Mouse (Mus musculus) embryonic facial prominence, embryonic 14.5 days (tissue): ENCODE data around the gene Slc13a4. TPM values are rescaled to one million over a fixed set of nuclear protein-coding genes. Genes with fewer than 3 reads are reported as not detected.
A peak's percentile ranks its signal among the peaks of the same experiment; 100 is the strongest.

Experiments
- ATAC-seq: fragments of 200-750 bp; cut with Nextera tagmentation; 2 replicates; pipeline ENCODE4 v1.8.0; 2017; ENCODE audit warnings: low read depth, moderate number of reproducible peaks, moderate TSS enrichment
- DNase-seq: peaks from one replicate; pipeline ENCODE4 v3.0.0-alpha.2; 2015; ENCODE audit warnings: low spot score
- H3K27ac ChIP-seq: fragments of 300-500 bp; sonication (generic); replicated peaks from 2 replicates; pipeline ENCODE4 v1.5.1; 2014; ENCODE audit warnings: low read depth, mild to moderate bottlenecking, low read length, moderate library complexity
- H3K27me3 ChIP-seq: fragments of 300-500 bp; sonication (generic); replicated peaks from 2 replicates; pipeline ENCODE4 v1.6.1; 2014; ENCODE audit warnings: low read length; ENCODE audit not compliant: control insufficient read depth, insufficient read depth
- H3K36me3 ChIP-seq: fragments of 300-500 bp; sonication (generic); 2 replicates; pipeline ENCODE4 v1.6.1; 2014; ENCODE audit warnings: low read length, mixed read lengths; ENCODE audit not compliant: control insufficient read depth, insufficient read depth
- H3K4me1 ChIP-seq: fragments of 300-500 bp; sonication (generic); 2 replicates; pipeline ENCODE4 v1.6.1; 2014; ENCODE audit warnings: antibody characterized with exemption, low read length; ENCODE audit not compliant: control insufficient read depth, insufficient read depth
- H3K4me2 ChIP-seq: fragments of 300-500 bp; sonication (generic); 2 replicates; pipeline ENCODE4 v1.6.1; 2014; ENCODE audit warnings: low read depth, mild to moderate bottlenecking, low read length, moderate library complexity, mixed read lengths
- H3K4me3 ChIP-seq: fragments of 300-500 bp; sonication (generic); 2 replicates; pipeline ENCODE4 v1.5.1; 2014; ENCODE audit warnings: low read depth, mild to moderate bottlenecking, low read length
- H3K9ac ChIP-seq: fragments of 300-500 bp; sonication (generic); 2 replicates; pipeline ENCODE4 v1.6.1; 2014; ENCODE audit warnings: low read depth, mild to moderate bottlenecking, low read length, moderate library complexity, mixed read lengths
- H3K9me3 ChIP-seq: fragments of 300-500 bp; sonication (generic); 2 replicates; pipeline ENCODE4 v1.6.1; 2016; ENCODE audit warnings: low read length; ENCODE audit not compliant: control insufficient read depth
- WGBS: fragments of 180-500 bp; shearing (Covaris S2); extraction: QIAGEN DNeasy Blood & Tissue Kit; methylation state at CpG from one replicate; pipeline ENCODE4 v1.1.7; 2014; 5-methylcytosine and 5-hydroxymethylcytosine counted together
- polyA plus RNA-seq: library from polyadenylated mRNA; unstranded; fragments of >200 nt; fragmentation: Nextera tagmentation; extraction: Ambion mirVana; gene quantifications from 2 replicates; pipeline ENCODE4 v1.2.1, GENCODE M21; 2014

Slc13a4 gene
- polyA plus RNA-seq, 1 experiment from 2014 or later, result 2.5 TPM

DNA sequence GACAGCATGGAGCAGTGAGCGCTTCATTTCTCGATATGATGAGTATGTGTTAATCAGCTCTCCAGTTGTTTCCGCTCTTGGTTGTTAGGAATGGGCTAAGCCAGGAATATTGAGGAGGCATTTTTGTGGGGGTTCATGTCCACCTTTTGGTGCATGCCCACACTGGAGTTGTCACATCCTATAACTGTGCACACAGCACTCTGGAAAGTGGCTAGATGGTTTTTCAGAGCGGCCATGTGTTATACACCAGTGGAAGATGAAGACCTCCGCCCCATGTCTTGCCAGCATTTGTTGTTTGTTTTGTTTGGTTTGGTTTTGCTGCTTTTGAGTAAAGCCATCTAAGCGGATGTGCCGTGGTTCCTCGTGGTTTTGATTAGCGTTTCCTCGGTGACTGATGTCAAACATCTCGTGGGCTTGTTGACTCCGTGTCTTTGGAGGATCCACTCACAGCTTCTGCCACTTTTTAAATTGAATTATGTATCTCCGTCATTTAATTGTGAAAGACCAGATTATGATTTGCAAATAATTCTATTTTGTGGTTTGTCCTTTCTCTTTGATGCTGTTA lies 50.2 kb downstream of the Slc13a4 start:
- ATAC-seq, result no peak
- no peak for DNase-seq
- no peaks in the 10 kb centered on the region for H3K27me3 ChIP-seq
- H3K36me3 ChIP-seq, result peaks cover 21% of the 10 kb centered on the region; the same call in 1 of the 2 replicates
- H3K9me3 ChIP-seq, result no peaks in the 10 kb centered on the region
- 68% methylated on average over 13 of the region's 13 CpGs for WGBS
- peaks cover 53% of the 10 kb centered on the region for H3K4me1 ChIP-seq
- no peak overlapping the region for H3K9ac ChIP-seq
- no peak overlapping the region for H3K4me3 ChIP-seq
- no peak overlapping the region for H3K27ac ChIP-seq
- H3K4me2 ChIP-seq, result peak overlapping the region; percentile 15; the same call in 1 of the 2 replicates

DNA sequence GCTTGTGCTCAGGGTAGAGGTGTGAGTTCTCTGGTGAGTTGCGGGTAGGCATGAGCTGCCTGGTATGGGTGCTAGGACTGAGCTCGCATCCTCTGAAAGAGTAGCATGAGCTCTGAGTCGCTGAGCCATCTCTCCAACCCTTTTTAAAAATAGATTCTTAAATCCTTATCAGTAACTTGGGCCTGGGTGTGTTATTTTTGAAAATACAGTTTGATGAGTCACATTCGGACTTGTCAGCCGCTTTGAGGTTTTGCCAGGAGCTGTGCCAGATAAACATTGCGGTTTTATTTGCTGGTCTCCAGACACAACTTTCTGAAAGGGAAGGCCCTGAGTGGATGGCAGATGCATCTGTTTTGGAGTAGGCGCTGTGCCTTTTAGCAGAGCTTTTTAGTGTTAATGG lies 51.2 kb downstream of the Slc13a4 start:
- no peak overlapping the region for H3K4me3 ChIP-seq
- H3K4me2 ChIP-seq, result peak overlapping the region; percentile 33
- ATAC-seq (no peak), DNase-seq (peak; percentile 53)
- no peak overlapping the region for H3K27ac ChIP-seq
- WGBS, result 73% methylated on average over 7 of the region's 7 CpGs
- no peak overlapping the region for H3K9ac ChIP-seq
- no peaks in the 10 kb centered on the region for H3K9me3 ChIP-seq
- no peaks in the 10 kb centered on the region for H3K27me3 ChIP-seq
- peaks cover 53% of the 10 kb centered on the region for H3K4me1 ChIP-seq
- H3K36me3 ChIP-seq, result peaks cover 11% of the 10 kb centered on the region; the same call in 1 of the 2 replicates

DNA sequence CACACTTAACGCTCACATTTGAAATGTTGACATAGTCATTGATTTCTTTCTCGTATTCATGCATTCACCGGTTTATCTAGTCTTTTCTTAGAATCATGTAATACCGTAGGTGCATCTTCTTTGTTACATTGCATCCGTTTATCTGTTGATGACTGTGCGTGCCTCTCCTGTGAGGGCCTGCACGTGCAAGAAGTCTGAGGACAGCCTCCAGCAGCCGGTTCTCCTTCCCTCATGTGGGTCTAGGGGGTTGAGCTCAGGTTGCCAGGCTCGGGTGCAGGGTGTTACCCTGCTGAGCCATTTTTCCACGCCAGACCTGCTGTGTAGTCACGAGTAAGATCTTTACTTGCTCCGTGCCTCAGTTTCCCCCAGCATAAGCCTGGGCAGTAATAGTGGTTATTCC lies 52.9 kb downstream of the Slc13a4 start:
- Histone ChIP-seq H3K36me3 (no peaks in the 10 kb centered on the region), H3K9me3 (no peaks in the 10 kb centered on the region), H3K27ac (peak overlapping the region; percentile 3; the same call in 1 of the 2 replicates), H3K27me3 (no peaks in the 10 kb centered on the region), H3K9ac (peak overlapping the region; percentile 91; the same call in 1 of the 2 replicates), H3K4me1 (peaks cover 53% of the 10 kb centered on the region), H3K4me3 (peak overlapping the region; percentile 87), H3K4me2 (peak overlapping the region; percentile 75)
- 59% methylated on average over 12 of the region's 12 CpGs for WGBS
- ATAC-seq (no peak), DNase-seq (no peak)

DNA sequence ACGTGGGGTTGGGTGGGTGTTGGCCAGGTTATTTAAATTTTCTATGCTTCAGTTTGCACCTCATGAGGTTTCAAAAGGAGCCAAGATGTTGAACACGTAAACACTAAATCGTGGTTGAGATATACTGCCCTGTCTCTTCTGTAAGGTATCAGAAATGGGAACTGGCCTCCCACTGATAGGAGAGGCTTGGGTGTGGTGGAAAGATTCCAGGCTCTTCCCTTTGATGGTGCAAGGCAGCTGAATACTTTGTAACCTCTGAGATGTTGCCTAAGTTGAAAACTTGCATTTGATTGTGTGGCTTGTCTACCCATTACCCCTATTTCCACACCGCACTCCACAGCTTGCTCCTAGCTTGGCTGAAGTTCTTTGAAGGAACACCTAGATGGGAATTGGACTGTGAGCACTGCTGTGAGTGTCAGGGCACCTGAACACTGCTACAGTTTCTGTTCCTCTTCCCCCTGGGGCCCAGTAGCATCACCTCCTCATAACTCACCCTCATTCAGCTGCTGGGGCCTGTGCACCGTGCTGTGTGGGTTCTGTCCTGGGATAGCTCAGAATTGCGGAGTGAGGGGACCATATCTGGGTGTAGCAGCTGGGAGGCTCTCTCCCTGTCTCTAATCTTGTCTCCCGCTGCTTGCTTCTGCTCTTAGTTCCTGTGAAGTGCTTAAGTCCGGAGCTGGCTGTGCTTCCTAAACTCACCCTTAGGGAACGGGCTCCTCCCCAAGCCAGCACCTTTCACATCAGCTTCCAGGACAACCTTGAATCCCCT lies 53.6 kb downstream of the Slc13a4 start:
- H3K4me1 ChIP-seq, result peaks cover 53% of the 10 kb centered on the region
- no peaks in the 10 kb centered on the region for H3K27me3 ChIP-seq
- whole genome bisulfite sequencing, result 48% methylated on average over 9 of the region's 9 CpGs
- ATAC-seq (no peak), DNase-seq (no peak)
- no peak overlapping the region for H3K27ac ChIP-seq
- H3K9me3 ChIP-seq, result no peaks in the 10 kb centered on the region
- H3K4me3 ChIP-seq, result peak overlapping the region; percentile 87
- H3K36me3 ChIP-seq, result no peaks in the 10 kb centered on the region
- H3K9ac ChIP-seq, result peak overlapping the region; percentile 91
- peak overlapping the region; percentile 75 for H3K4me2 ChIP-seq

DNA sequence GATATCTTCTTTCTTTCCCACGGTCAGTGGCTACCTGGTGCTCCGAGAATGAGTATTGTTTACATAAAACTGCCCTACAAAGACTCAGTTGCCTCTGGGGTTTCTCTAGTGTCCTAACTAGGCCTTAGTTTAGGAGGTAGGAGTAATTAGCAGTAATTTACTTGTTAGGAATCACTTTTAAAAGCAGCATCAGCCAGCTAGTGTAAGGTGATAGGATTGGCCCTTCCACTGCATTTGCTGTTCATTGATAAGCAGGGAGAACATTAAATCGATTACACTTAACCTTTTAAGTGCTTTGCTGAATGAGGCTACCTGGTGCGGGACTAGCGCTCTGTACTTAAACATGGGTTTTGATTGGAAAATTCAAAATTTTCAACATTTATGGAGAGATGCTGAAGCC lies 54.5 kb downstream of the Slc13a4 start:
- peak overlapping the region; percentile 91 for H3K9ac ChIP-seq
- H3K36me3 ChIP-seq, result no peaks in the 10 kb centered on the region
- no peaks in the 10 kb centered on the region for H3K9me3 ChIP-seq
- H3K4me2 ChIP-seq, result peak overlapping the region; percentile 75
- WGBS, result 38% methylated on average over 5 of the region's 5 CpGs
- 0 out of 2 replicates have a peak overlapping the region, but pooled peaks have one; percentile 90 for H3K27ac ChIP-seq
- H3K4me1 ChIP-seq, result peaks cover 52% of the 10 kb centered on the region
- ATAC-seq, result no peak
- peak overlapping the region; percentile 87 for H3K4me3 ChIP-seq
- DNase-seq, result no peak
- no peaks in the 10 kb centered on the region for H3K27me3 ChIP-seq

DNA sequence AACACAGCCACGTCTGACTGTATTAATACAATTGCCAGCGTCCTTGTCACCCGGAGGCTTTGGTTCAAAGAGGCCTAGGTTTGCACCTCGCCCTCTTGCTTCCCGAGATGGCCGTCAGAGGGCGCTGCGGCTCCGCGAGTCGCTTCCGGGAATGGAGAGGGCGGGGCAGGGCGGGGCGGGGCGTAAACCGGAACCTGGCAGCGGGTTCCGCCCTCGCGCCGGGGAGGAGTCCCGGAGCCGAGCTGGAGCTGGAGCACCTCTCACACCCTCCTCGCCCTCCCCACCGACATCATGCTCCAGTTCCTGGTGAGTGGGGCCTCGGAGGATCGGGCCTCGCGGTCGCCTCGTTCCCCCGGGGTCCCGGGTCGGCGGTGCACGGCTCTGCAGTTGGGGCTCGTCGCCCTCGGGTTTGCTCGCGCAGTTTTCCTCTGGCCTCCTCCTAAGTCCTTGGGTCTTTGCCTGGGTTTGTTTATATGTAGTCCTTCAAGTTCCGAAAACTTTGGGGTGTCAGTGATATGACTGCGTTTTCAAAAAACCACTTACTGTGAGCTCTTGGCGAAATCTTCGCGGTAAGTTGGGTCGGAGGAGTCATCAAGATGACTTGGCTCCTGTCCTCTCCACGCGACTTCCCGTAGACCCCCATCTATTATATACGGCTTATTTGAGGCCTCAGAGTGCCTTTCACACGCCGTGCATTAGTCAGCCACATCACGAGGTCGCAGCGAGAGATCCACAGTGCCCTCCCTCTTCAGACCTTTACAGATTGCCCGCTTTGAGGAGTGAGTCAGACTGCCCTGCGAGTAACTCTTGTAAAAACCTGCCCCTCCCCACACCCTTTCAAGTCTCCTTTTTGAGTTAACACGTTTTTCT lies 55.2 kb downstream of the Slc13a4 start:
- DNase-seq, result peak; percentile 93
- Histone ChIP-seq H3K4me1 (peaks cover 44% of the 10 kb centered on the region), H3K9me3 (no peaks in the 10 kb centered on the region), H3K27ac (peak overlapping the region; percentile 90), H3K27me3 (no peaks in the 10 kb centered on the region), H3K36me3 (no peaks in the 10 kb centered on the region), H3K4me2 (peak overlapping the region; percentile 75), H3K4me3 (peak overlapping the region; percentile 87), H3K9ac (peak overlapping the region; percentile 91)
- ATAC-seq, result peak; percentile 93
- WGBS, result under 1% methylated on average over 50 of the region's 60 CpGs

DNA sequence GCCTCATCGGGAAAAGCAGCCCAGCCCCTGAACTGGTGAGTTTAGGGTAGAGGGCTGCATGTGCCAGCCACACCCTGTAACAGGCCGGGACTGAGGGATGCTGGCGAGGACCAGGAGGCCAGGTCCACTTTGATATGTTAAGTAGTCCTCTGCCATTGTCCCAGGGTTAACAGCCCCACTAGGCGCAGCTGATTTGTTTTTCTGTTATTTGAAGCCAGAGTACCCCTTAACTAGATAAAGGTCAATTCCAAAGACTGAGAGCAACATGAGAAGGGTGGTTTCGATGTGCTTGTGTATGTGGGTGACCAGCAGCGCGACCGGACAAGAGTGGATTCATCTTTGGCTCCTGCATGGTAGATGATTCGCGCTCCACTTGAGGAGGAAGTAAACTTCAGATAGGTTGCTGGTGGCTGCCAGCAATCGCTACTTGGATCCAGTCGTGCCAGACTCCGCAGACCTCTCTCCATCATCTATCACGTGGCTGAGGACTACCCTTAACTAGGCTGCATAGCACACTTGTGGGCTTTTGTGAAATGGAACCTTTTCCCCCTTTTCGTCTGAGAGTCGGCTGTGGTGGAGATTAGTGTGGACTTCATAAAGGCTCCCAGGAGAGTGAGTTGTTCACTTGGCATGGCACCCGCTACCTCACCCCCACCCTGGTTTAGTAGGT lies 56.0 kb downstream of the Slc13a4 start:
- Histone ChIP-seq H3K4me3 (peak overlapping the region; percentile 87), H3K4me2 (peak overlapping the region; percentile 75), H3K27me3 (no peaks in the 10 kb centered on the region), H3K9ac (peak overlapping the region; percentile 91), H3K36me3 (peaks cover 4% of the 10 kb centered on the region), H3K4me1 (peaks cover 36% of the 10 kb centered on the region), H3K9me3 (no peaks in the 10 kb centered on the region), H3K27ac (no peak overlapping the region; the same call in 1 of the 2 replicates)
- DNase-seq (no peak), ATAC-seq (peak; percentile 13; the same call in 1 of the 2 replicates)
- WGBS, result 71% methylated on average over 17 of the region's 17 CpGs

DNA sequence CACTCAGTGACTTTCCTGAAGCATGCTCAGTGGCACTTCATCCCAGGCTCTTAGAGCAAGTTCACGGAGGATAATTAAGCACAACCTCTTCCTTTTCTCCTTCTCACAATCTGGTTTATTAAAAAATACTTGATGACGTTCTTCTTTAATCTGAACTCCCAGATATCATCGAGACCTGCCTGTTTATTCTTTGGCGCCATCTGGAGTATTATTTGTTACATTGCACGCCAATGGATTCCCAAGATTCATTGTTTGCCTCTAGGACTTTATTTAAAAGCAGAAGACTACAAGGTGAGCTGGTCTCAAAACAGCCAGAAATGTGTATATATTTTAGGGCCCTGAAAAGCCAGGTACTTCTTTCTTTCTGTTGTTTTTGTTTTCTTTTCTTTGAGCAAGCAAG lies 62.8 kb downstream of the Slc13a4 start:
- no peak for ATAC-seq
- no peak overlapping the region for H3K9ac ChIP-seq
- no peaks in the 10 kb centered on the region for H3K27me3 ChIP-seq
- no peak overlapping the region for H3K4me3 ChIP-seq
- DNase-seq, result no peak
- WGBS, result 55% methylated on average over 5 of the region's 5 CpGs
- H3K4me2 ChIP-seq, result no peak overlapping the region
- H3K27ac ChIP-seq, result no peak overlapping the region
- no peaks in the 10 kb centered on the region for H3K4me1 ChIP-seq
- H3K9me3 ChIP-seq, result 0 out of 2 replicates have a peak, but pooled peaks cover 5% of the 10 kb centered on the region
- H3K36me3 ChIP-seq, result peaks cover 68% of the 10 kb centered on the region
